Mouse (Mus musculus) adrenal gland, adult 8-10 months (tissue): ENCODE measurements around the gene Parp11. TPM values are rescaled to one million over a fixed set of nuclear protein-coding genes. Genes with fewer than 3 reads are reported as not detected.

ENCODE experiments used
- DNase-seq: peaks from one replicate; pipeline ENCODE4 v3.0.0; 2022
- total RNA-seq, 4 experiments: library from RNA; stranded (reverse); gene quantifications; 2 replicates each; pipeline ENCODE4 v1.2.4; 2022

The Parp11 gene
- total RNA-seq, 4 experiments from 2014 or later, result 20.7 to 34.0 (median 22.7) TPM

DNA sequence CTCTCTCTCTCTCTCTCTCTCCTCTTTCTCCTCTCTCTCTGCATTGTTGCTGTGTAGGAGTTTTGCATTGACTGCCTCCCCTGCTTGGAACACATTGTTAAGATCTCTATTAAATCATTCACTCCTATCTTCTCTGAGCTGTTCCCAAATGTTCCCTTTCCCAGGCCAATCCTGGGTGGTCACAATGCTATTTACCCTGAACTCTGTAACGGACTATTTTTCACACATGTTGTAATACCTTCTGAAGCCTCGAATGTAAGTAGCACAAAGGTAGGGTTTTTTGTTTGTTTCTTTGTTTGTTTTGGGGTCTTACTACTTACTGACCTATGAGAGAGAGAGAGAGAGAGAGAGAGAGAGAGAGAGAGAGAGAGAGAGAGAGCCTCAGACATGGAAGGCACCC is 2.2 kb downstream of the Parp11 start:
- no peak for DNase-seq

DNA sequence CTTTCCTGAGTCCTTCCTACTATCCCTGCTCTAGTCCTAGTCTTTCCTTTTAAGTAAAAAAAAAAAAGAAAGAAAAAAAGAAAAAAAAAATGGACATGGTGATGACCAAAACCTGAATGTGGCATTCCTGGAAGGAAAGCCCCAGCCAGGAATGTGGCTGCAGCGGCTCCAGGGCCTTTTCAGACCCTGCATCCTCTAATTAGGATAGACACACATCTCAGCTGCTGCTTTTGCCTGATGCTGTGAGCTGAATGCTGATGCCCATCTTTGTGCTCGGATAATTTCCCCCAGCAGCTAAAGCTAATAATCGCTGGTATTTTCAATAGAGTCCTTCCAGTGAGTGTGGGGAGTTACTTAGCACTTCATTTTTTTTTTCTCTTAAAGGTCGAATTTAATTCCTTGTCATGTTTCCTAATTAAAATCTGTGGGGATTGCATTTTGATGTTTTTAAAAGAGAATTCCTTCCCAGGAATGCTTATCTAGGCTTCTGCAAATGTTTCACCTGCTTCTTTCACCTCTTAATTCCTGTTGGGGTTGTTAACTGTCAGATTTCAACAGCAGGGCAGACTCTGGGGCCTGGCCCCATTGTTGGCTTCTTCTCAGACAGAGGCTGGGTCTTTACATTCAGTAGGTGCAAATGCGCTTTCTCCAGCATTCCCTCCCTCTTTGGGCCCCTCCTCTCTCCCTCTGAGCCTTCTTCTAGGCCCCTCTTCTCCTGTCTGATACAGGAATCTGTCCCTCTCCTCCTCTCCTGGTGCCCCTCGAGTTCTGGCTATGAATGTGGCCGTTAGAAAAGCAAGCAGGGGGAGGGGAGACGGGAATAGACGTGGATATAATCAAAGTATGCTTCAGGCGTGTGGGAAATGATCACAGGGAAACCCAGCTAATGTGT is 3.1 kb downstream of the Parp11 start:
- DNase-seq, result no peak

DNA sequence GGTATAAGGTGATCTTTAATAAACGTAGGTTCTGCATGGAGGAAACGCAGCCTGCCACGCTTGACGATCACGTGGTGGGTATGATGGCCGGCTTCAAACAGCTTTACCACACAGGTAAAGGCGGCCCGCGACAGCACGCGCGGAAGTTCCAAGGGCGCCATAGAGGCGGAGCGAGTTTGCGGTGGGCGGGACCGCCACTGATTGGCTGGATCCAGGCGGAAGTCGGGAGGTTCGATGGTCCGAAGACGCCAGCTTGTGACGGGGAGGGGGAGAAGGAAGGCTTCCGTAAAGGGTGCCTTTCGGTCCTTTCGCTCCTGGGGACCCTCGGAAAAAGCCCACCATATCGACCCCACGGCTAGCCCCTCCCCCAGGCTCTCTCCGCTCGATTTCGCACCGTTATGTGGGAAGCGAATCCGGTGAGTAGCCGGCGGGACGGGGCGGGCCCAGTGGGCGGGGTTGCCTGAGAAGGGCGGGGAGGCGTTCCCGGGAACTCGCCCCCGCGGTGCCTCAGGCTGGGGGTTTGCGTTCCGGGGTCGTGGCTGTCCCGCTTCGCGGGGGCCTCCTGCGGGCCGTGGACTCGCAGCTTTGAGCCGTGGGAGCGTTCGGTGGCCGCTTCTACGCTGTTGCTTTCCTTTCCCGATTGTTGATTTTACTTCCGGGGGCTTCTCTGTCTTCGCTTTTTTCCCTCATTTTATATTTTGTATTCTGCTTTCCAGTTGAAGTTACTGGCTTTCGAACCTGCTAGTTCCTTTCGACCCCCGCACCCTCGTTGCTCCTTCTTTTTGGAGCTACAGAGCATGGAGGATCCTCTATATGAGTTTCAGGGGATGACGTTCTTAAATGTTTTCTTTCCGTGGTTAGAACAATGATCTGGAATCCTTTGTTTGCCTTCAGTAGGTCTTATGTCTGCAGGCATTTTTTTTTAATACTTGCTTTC is 7.0 kb downstream of the Parp11 start:
- DNase-seq, result peak; percentile 91

GRCm38 (mm10) chr6:127454344-127454707 is 7.7 kb downstream of the Parp11 start:
- no peak for DNase-seq

DNA sequence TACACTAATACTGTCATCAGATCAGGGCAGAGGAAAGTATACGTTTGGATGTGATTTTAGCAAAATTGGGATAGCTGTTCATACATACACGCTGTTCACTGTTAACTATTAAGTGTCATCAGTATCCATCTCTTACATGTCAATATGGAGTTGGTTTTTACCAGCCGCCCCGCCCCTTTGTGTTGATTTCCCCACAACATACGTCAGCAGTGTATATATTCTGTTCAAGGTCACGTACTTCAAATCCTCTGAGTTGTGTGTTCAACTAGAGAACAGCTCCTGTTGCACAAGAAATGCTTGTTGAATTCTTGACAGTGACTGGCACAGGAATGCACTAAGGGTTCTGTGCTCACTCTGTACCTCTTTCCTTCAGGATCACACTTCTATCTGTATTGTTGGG is 8.2 kb downstream of the Parp11 start:
- no peak for DNase-seq

DNA sequence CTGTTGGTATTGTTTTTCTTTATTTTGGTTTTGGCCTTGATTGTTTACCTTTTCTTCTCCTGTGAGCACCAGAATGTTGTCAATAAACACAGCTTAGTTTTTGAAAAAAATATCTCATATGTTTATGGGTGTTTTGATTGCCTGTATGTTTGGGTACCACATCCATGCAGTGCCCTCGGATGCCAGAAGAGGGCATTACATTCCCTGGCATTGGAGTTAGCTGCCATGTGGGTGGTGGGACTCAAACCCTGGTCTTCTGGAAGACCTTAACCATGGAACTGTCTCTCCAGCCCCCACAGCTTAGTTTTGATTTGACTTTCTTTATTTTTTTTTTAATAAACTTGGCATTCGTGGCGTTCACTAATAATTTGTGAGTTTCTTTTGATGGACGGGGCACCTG is 8.8 kb downstream of the Parp11 start:
- no peak for DNase-seq

DNA sequence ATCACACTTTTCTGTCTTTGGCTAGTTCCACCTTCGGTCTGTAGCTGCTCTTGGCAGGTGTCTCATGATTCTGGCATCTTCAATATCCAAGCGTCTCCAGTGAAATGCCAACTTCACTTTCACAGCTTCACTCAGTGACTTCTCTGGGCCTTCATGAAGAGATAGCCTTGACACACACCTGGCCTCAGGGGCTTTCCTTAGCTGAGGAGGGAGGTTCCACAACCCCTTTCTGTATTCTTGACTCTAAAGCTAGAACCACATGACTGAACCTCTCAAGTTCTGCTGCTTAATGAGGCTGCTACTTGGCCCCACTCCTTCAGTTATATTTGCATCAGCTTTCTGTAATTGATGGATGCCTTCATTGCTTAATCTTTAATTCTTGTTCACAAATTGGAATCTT is 10.1 kb downstream of the Parp11 start:
- DNase-seq, result no peak

- no peak for DNase-seq
Measured at GRCm38 (mm10) chr6:127459776-127460175, 13.1 kb downstream of the Parp11 start.

- DNase-seq, result no peak
Measured at GRCm38 (mm10) chr6:127461491-127461890, 14.9 kb downstream of the Parp11 start.

DNA sequence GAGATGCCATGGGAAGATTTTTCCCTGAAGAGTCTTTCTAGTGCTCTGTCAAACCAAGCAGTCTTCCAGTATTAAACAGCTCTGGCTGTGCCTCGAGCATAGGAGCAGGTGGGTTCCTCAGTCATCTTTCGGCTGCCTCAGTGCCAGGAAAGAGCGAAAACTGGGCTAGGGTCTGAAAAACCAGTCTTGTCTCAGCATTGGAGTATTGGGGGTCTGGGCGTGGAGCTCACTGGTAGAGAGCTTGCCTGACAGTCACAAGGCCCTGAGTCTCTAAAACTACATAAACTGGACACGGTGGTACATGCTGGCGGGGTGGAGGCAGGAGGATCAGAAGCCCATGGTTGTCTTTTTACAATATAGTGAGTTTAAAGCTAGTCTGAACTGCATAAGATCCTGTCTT is 15.6 kb downstream of the Parp11 start:
- no peak for DNase-seq

- DNase-seq, result no peak
Measured at GRCm38 (mm10) chr6:127463273-127464001, 16.8 kb downstream of the Parp11 start.

DNA sequence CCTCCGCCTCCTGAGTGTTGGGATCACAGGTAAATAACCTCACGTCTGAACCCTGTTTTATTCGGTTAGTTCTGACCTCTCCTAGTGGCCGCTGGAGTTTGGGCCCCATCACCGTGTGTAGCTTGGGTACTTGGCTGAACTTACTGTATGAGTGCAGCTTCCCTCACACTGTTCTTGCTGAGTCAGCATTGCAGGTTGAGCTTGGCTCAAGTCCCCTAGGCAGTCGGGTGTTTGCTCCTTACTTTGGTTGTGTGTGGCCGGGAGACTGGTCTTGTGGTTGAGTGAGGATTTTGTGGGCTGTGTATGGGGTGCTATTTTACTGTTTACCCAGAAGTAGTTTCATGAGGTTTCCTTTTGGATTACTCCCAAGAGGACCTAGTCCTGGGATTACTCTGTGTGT is 17.9 kb downstream of the Parp11 start:
- no peak for DNase-seq

- DNase-seq, result no peak
Measured at GRCm38 (mm10) chr6:127466749-127467310, 20.2 kb downstream of the Parp11 start.

GRCm38 (mm10) chr6:127472078-127472477 is 25.4 kb downstream of the Parp11 start:
- DNase-seq, result no peak

DNA sequence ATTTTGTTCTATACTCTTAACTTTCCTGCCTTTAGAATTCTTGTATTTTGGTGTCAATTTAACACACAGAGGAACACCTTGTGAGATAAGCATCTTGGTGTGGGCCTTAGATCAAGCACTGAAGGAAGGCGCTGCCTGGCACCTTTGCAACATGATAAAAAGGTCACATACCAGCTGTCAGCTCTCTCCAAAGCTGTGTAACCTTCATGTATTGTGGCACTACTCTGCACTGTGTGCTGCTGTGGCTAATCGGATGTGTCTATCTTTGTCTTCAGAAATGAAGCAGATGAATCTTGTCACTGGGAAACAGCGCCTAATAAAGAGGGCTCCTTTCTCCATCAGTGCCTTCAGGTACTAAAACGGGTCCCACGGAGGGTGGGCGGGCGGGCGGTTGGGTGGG is 27.3 kb downstream of the Parp11 start:
- no peak for DNase-seq

GRCm38 (mm10) chr6:127475231-127475630 is 28.6 kb downstream of the Parp11 start:
- no peak for DNase-seq

GRCm38 (mm10) chr6:127491046-127491445 is 44.4 kb downstream of the Parp11 start:
- no peak for DNase-seq

DNA sequence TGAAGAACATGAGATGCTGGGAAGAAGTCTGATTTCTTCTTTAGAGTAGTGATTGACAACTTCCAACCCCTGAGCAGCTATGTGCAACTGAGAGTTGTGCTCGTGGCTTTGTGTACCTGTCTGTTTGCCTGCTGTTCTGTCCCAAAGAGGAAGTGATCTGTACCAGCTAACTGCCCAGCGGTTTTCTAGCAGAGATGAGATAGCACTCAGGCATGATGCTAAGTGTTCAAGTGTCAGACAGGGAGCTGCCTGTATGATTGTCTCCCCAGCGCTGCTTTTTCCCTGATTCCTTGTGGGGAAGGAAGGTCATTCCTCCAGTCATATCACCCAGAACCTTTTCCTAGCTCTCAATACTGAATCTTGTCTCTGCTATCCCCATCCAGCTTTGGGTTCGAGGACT is 45.9 kb downstream of the Parp11 start:
- DNase-seq, result no peak

DNA sequence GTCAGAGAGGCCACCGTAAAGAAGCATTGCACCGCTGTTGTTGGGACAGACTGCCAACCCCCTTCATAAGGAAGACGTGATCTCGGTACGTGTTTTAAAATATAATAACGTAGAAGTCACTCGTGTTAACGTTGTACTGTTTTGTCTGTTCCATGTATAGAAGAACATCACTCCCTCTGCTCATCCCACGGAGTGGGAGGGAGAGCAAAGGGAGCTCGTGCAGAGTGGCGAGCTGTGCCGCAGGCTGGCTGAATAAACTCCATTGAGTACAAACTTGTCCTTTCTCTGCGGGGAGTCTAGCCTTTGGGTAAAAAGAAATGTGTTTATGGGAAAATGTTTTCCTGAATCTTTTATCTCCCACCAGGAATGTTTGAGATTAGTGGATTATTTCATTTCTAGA is 47.1 kb downstream of the Parp11 start:
- DNase-seq, result no peak

DNA sequence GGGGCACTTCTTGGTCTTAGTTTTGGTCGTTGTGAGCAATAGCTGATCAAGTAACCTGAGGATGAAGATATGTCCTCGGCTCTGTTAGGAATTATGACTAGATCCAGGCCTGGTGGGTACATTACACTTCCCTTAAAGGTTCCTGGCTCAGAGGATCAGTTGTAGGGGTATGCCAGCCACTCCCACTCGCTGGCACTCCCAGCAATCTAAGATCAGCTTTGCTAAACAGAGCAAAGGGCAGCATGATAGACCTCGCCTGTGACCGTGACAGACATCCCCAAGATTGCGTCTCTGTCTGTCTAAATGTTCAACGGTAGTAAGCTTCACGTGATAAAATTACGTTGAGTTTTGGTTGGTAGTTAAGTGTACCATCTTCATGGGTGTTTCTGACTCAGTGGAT is 47.7 kb downstream of the Parp11 start:
- DNase-seq, result no peak

GRCm38 (mm10) chr6:127495251-127495650 is 48.6 kb downstream of the Parp11 start:
- no peak for DNase-seq

DNA sequence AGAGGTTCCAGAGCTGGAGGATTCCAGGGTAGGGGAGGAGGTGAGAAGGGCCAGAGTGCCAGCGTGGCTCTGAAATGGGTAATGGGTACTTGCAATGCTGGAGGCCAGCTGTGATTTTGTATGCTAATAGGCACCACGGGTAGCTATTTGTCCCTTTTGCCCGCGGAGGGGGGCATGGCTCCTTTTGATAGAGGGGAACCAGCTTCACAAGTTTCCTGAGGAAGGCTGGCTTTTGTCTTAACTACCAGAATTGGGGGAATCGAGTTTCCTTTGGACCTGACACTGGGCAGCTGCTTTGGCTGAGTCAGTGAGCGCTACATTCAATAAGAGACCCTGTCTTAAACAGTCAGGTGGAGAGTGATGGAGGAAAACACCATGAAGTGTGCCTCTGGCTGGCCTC is 49.2 kb downstream of the Parp11 start:
- DNase-seq, result no peak
